Mouse (Mus musculus) kidney, adult 2 months (tissue): ENCODE data around the gene AW822073. TPM values are rescaled to one million over a fixed set of nuclear protein-coding genes. Genes with fewer than 3 reads are reported as not detected.
"Not testable (repeated sequence)": the region's sequence is repeated elsewhere in the genome, so short reads cannot be mapped to it uniquely, and the experiment has no call there.

Experiments
- DNase-seq: peaks from one replicate; pipeline ENCODE4 v3.0.0; 2021
- H3K27ac ChIP-seq: fragments of 200-500 bp; 2 replicates; pipeline ENCODE4 v1.5.1; 2012; ENCODE audit warnings: low read depth, low read length, control low read depth, inconsistent platforms; ENCODE audit not compliant: insufficient read depth
- H3K27me3 ChIP-seq: fragments of 200-500 bp; replicated peaks from 2 replicates; pipeline ENCODE4 v1.6.1; 2012; ENCODE audit warnings: mild to moderate bottlenecking, moderate library complexity, low read length, inconsistent platforms; ENCODE audit not compliant: control insufficient read depth, insufficient read depth
- H3K36me3 ChIP-seq: fragments of 200-500 bp; 2 replicates; pipeline ENCODE4 v1.6.1; 2012; ENCODE audit warnings: mild to moderate bottlenecking, moderate library complexity, low read length, inconsistent platforms; ENCODE audit not compliant: control insufficient read depth, insufficient read depth
- H3K4me1 ChIP-seq: fragments of 200-500 bp; 2 replicates; pipeline ENCODE4 v1.6.1; 2011; ENCODE audit warnings: low read length; ENCODE audit not compliant: control insufficient read depth, insufficient read depth
- H3K4me3 ChIP-seq: fragments of 200-500 bp; 2 replicates; pipeline ENCODE4 v1.5.1; 2011; ENCODE audit warnings: mild to moderate bottlenecking, low read depth, low read length, control low read depth; ENCODE audit not compliant: insufficient read depth
- CTCF ChIP-seq: fragments of 200-500 bp; conservative IDR thresholded peaks from 2 replicates; pipeline ENCODE4 v1.5.1; 2011; ENCODE audit warnings: low read depth, mild to moderate bottlenecking, control low read depth, low read length, moderate library complexity, mixed read lengths; ENCODE audit not compliant: insufficient read depth, insufficient read length
- POLR2A ChIP-seq: fragments of 200-500 bp; IDR thresholded peaks from one replicate; pipeline ENCODE4 v1.6.1; 2011; ENCODE audit warnings: low read depth, low read length, control low read depth
- WGBS: fragments of 180-500 bp; shearing (Covaris S2); methylation state at CpG from one replicate; pipeline ENCODE4 v1.1.7; 2018; 5-methylcytosine and 5-hydroxymethylcytosine counted together
- polyA plus RNA-seq: library from polyadenylated mRNA; depleted of rRNA; stranded (reverse); fragments of >200 nt; gene quantifications from 2 replicates; pipeline ENCODE4 v1.2.3, GENCODE M21; 2012

AW822073 gene
- polyA plus RNA-seq, 1 experiment = not detected

DNA sequence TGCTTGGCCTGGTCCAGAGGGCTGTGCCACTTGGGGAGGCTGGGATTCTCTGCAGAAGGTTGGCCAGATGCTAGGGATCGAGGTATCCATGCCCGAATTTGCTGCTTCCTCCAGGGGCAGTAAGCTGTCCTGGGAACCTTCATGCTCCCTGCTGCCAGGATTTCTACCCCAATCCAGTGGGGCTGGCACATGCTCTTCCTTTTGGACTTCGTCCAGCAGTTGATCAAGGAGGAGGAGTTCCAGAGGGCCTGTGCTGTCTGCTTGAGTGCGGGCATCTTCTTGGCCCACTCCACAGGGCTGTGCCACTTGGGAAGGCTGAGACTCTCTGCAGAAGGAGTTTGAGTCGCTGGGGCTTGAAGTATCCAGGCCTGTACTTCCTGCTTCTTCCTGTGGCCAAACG is 1.6 kb downstream of the AW822073 start:
- not testable (repeated sequence) for H3K27me3 ChIP-seq, H3K36me3 ChIP-seq, H3K4me1 ChIP-seq, DNase-seq, H3K4me3 ChIP-seq, H3K27ac ChIP-seq
- 83% methylated on average over 4 of the region's 6 CpGs for WGBS

- H3K4me3 ChIP-seq = not testable (repeated sequence)
These were observed 3.2 kb downstream of the AW822073 start for GRCm38 (mm10) chr10:58221571-58221970.

GRCm38 (mm10) chr10:58220726-58221125 is 4.0 kb downstream of the AW822073 start:
- Histone ChIP-seq H3K36me3 (no peaks in the 10 kb centered on the region), H3K27me3 (no peaks in the 10 kb centered on the region), H3K27ac (no peak overlapping the region), H3K4me1 (no peaks in the 10 kb centered on the region), H3K4me3 (no peak overlapping the region)
- no peak for TF ChIP-seq CTCF
- TF ChIP-seq POLR2A = no peak
- WGBS = 78% methylated on average over 6 of the region's 6 CpGs
- no peak for DNase-seq

More at GRCm38 (mm10) chr10:58221571-58221970, 3.2 kb downstream of the AW822073 start:
- H3K4me1 ChIP-seq, H3K27ac ChIP-seq, H3K27me3 ChIP-seq, H3K36me3 ChIP-seq: not testable (repeated sequence)
- WGBS = 94% methylated on average over 2 of the region's 2 CpGs
- DNase-seq = peak; percentile 64

DNA sequence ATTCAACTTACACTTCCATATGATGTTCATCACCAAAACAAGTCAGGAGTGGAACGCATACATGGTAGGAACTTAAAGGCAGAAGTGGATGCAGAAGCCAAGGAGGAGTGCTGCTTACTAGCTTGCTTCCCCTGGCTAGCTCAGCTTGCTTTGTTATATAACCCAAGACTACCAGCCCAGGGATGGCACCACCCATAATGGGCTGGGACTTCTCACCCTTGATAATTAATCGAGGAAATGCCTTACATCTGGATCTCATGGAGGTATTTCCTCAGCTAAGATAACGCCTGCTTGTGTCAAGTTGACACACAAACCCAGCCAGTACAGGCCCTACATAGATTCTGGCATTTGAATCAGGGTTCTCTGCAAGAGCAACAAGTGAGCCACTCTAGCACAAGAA is 7.4 kb downstream of the AW822073 start:
- H3K4me3 ChIP-seq = no peak overlapping the region
- no peaks in the 10 kb centered on the region for H3K27me3 ChIP-seq
- no peaks in the 10 kb centered on the region for H3K4me1 ChIP-seq
- peak; percentile 29 for DNase-seq
- H3K27ac ChIP-seq = no peak overlapping the region
- TF ChIP-seq POLR2A (no peak), CTCF (no peak)
- WGBS = 84% methylated on average over 3 of the region's 3 CpGs
- no peaks in the 10 kb centered on the region for H3K36me3 ChIP-seq

GRCm38 (mm10) chr10:58215353-58215752 is 9.4 kb downstream of the AW822073 start:
- Histone ChIP-seq H3K27ac (no peak overlapping the region), H3K27me3 (no peaks in the 10 kb centered on the region), H3K4me1 (no peaks in the 10 kb centered on the region), H3K4me3 (no peak overlapping the region), H3K36me3 (no peaks in the 10 kb centered on the region)
- TF ChIP-seq POLR2A = no peak
- TF ChIP-seq CTCF = no peak
- no peak for DNase-seq
- 87% methylated on average over 1 of the region's 1 CpGs for WGBS

DNA sequence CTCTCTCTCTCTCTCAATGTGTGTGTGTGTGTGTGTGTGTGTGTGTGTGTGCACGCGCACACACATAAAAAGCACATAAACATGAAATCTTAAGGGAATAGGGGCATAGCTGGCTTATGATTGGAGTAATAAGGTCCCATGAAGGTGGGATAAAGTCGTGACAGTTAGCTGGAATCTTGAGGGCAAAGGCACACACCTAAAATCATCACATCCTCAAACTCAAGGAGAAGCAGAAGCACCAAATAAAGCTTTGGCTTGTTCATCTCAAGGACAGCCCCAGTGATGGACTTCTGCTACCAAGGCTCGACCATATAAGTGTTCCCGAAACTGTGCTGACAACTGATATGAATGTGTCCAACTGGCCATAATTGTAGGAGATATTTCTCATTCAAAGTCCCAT is 9.8 kb downstream of the AW822073 start:
- 84% methylated on average over 5 of the region's 5 CpGs for WGBS
- Histone ChIP-seq H3K4me3 (no peak overlapping the region), H3K36me3 (no peaks in the 10 kb centered on the region), H3K27ac (no peak overlapping the region), H3K27me3 (no peaks in the 10 kb centered on the region), H3K4me1 (no peaks in the 10 kb centered on the region)
- TF ChIP-seq CTCF (no peak), POLR2A (no peak)
- peak; percentile 25 for DNase-seq

GRCm38 (mm10) chr10:58214497-58214896 is 10.2 kb downstream of the AW822073 start:
- Histone ChIP-seq H3K27me3 (no peaks in the 10 kb centered on the region), H3K4me1 (no peaks in the 10 kb centered on the region), H3K4me3 (no peak overlapping the region), H3K36me3 (no peaks in the 10 kb centered on the region), H3K27ac (no peak overlapping the region)
- DNase-seq = no peak
- TF ChIP-seq POLR2A (no peak), CTCF (no peak)

- no peaks in the 10 kb centered on the region for H3K27me3 ChIP-seq
- H3K27ac ChIP-seq = no peak overlapping the region
- H3K4me3 ChIP-seq = no peak overlapping the region
- 70% methylated on average over 7 of the region's 7 CpGs for WGBS
- no peaks in the 10 kb centered on the region for H3K36me3 ChIP-seq
- no peaks in the 10 kb centered on the region for H3K4me1 ChIP-seq
- TF ChIP-seq CTCF (no peak), POLR2A (no peak)
- peak; percentile 23 for DNase-seq
These were observed 12.5 kb downstream of the AW822073 start for GRCm38 (mm10) chr10:58212230-58212629.
